Mouse (Mus musculus) gonadal fat pad, adult 2 months (tissue): ENCODE measurements around the gene Kcnip2. TPM values are rescaled to one million over a fixed set of nuclear protein-coding genes. Genes with fewer than 3 reads are reported as not detected.
"Not testable (repeated sequence)": the region's sequence is repeated elsewhere in the genome, so short reads cannot be mapped to it uniquely, and the experiment has no call there.

ENCODE experiments used
- DNase-seq: peaks from one replicate; pipeline ENCODE4 v3.0.0-alpha.2; 2012; ENCODE audit warnings: low read depth
- polyA plus RNA-seq: library from polyadenylated mRNA; depleted of rRNA; stranded (reverse); fragments of >200 nt; gene quantifications from 2 replicates; pipeline ENCODE4 v1.2.3, GENCODE M21; 2012

Kcnip2 gene
- polyA plus RNA-seq, 1 experiment = 2.0 TPM

DNA sequence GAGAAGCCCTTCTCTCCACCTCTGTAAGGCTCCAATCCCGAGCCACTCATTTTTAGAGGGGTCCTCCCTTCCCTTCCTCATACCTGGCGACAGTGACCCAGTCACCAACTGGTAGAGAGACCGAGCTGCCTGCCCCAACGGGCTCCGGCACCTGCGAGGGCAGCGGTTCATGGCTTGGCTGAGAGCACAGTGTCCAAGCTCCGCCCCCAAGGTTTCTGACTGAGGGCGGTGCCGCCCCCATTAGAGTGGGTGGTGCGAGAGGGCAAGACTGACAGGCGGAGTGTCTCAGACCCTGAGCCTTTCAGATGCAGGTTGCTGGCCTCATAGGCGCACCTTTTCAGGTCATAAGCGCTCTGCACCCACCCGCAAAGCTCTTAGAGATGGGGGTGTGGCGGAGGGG lies 3.7 kb downstream of the Kcnip2 start:
- DNase-seq = no peak

DNA sequence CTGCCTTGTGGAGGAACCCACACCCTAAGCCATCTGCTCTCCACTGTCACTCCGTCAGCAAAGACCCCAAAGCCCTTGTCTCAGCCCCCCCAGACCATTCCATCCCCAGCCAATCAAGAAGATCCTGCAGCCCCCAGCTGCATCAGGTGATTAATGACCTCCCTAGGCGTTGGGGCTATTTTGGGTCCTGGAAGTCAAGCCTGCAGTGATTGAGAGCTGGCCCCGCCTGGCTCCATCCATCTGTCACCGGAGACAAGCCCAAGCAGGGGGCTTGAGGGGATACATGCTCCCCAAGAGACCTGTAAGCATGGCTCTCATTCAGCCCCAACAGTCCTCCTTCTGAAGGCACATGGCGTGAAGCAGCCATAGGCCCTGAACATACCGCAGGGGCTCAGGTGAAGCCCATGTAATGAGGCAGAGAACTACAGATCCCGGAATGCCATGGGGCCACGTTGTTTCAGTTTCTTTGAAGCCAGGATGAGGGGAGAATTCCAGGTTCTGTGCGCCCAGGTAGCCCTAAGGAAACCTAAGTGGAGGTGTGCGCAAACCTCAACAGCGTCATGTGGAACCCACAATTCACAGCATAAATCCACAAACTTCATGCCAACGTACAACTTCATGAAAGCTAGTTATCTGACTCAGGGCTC lies 4.7 kb downstream of the Kcnip2 start:
- DNase-seq = no peak

DNA sequence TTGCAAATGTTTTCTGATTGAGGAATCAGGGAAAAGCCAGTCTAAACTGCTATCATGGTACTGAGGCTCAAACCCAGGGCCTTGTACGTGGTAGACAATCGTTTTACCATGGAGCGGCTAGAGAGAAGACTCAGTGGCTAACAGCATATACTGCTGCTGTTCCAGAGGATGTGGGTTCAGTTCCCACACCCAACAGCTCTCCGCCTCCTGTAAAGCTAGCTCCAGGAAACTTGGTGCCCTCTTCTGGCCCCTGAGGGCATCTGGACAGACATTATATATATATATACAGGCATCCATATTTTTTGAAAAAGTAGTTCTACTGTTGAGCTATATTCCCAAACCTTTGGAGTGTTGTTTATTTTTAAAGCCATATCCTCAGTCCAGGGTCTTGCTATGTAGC lies 8.1 kb downstream of the Kcnip2 start:
- DNase-seq = no peak

- not testable (repeated sequence) for DNase-seq
Observed at GRCm38 (mm10) chr19:45805817-45806216, 10.0 kb downstream of the Kcnip2 start.

DNA sequence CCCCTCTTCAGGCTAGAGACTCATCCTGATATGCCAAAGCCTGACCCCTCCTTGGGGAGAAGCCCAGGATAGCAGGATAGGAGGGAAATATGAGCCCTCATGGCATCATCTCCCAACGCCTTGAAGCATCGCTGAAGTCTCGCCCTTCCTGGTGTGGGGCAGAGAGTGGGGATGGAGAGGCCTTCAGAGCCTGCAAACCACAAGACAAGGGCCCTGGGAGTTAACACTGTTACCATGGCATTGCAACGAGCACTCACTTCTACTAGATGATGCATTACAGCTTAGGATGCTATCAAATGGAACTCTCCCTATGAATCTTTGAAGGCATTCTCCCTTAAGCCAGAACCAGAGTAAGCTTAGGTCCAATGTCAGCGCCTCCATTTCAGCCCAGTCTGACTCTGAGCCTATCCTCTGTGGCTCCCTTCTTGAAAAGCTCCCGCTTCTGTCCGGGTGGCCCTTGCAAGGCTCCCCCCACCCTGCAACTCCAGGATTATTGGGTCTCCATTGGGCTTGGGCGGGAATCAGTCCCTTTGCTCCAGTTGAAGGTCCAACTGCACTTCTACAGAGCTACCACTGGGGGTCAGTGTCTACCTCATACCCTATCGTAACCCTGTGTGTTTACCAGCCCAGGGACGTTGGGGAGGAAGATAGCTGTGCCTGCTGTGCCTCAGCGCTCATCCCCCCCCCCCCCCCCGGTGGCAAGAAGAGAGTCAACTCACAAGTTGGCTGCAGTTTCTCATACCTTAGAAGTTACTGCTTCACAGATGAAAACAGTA lies 11.1 kb downstream of the Kcnip2 start:
- DNase-seq = no peak

- DNase-seq = no peak
Observed at GRCm38 (mm10) chr19:45803408-45803807, 12.5 kb downstream of the Kcnip2 start.

DNA sequence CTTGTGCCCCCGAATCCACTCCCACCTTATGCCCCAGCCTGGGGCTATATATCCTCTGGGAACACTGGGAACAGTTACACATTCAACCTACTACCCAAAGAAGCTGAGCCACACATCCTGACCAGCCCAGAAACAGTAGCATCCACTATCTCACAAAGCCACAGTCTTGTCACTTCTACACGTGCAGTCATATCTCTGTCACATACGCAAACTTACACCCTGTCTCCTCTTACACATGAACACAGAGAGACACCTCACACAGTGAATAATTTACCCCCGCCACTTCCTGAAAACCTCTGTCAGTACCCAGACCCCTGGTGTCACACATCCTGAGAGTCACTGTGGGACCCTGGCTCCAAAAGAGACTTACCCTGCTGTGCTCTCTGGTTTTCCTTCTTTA lies 13.2 kb downstream of the Kcnip2 start:
- no peak for DNase-seq

- no peak for DNase-seq
Observed at GRCm38 (mm10) chr19:45796879-45797278, 19.0 kb downstream of the Kcnip2 start.

DNA sequence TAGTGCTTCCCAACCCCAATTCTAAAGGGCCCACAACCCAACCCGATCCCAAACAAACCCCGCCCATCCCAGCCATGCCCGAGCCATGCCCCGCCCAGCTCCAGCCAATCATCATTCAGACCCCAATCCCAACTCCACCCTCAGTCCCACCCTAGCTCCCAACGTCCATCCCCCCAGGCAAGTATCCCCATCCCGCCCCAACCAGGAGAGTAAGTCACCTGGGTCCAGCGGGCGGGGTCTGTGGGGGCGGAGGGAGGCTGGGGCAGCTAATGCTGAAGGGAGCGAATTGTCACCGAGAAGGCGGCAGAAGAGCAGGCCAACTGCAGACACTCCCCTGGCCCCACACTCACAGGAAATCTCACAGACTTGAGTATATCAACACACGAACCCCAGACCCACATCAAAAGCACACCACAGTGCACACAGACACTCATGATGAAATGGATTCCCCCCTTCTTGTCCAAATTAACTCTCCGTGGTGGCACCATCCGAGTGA lies 19.8 kb downstream of the Kcnip2 start:
- no peak for DNase-seq

DNA sequence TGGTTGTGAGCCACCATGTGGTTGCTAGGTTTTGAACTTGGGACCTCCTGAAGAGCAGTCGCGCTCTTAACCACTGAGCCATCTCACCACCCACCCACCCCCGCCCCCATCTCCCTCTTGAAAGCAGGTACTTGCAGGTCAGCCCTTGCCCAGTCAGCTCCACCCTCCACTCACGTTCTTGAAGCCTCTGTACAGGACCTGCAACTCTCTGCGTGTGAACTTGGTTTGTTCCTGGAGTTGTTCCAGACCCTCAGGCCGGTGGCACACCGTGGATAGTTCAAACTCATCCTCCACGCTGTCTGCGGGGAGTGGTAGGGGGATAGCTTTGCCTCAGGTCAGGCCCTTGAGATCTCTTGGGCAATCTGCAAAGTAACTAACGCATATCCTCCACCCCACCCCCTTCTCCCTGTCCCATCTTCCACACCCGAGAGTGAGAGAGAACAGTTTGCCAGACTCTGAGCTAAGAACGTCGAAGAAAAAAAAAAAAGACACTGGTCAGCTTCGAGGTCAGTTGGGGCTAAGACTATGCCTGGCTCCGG lies 20.4 kb downstream of the Kcnip2 start:
- DNase-seq = no peak

GRCm38 (mm10) chr19:45794718-45795117 lies 21.1 kb downstream of the Kcnip2 start:
- DNase-seq = no peak

DNA sequence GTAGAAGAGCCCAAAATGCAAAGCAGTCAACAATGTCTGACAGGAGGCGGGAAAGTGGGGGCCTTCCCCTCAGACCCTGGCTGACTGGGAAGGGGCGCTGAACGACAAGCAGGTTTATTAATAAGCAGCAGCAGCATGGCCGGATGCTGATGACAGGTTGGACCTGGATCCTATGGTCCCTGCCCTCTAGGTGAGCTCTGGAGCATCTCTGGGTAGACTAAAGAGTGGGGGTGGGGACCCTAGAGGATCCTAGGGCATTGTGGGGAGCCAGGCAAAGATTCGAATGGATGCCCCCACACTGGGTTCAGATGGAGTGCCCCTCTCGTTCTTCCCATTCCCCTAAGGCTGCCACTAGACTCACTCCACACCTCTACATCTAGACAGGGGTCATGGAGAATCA lies 23.5 kb downstream of the Kcnip2 start:
- DNase-seq = no peak

- DNase-seq = no peak
Observed at GRCm38 (mm10) chr19:45789888-45790874, 25.7 kb downstream of the Kcnip2 start.

GRCm38 (mm10) chr19:45789365-45789764 lies 26.5 kb downstream of the Kcnip2 start:
- no peak for DNase-seq

- DNase-seq = no peak
Observed at GRCm38 (mm10) chr19:45788337-45788736, 27.5 kb downstream of the Kcnip2 start.

DNA sequence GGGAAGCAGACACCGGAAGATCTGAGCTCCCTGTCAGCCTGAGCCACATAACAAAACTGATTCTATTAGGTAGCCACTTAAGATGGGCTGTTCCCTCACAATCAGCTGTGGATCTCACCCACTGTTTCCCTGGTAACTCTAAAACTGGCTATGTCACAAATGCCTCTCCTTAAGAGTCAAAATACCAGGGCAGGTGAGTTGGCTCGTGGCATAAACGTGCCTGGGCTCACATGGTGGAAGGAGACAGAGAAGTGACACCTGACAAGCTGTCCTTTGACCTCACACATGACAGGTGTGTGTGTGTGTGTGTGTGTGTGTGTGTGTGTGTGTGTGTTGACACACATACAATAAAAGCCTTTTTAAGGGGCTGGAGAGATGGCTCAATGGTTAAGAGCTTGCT lies 28.4 kb downstream of the Kcnip2 start:
- DNase-seq = no peak

GRCm38 (mm10) chr19:45785470-45785869 lies 30.4 kb downstream of the Kcnip2 start:
- DNase-seq = no peak

- no peak for DNase-seq
Observed at GRCm38 (mm10) chr19:45783933-45784576, 31.8 kb downstream of the Kcnip2 start.

- peak; percentile 80 for DNase-seq
Observed at GRCm38 (mm10) chr19:45783181-45783932, 32.5 kb downstream of the Kcnip2 start, which contains the start of gene Mgea5. Gene Mgea5, minus strand, starts transcription at chr19:45783837.

DNA sequence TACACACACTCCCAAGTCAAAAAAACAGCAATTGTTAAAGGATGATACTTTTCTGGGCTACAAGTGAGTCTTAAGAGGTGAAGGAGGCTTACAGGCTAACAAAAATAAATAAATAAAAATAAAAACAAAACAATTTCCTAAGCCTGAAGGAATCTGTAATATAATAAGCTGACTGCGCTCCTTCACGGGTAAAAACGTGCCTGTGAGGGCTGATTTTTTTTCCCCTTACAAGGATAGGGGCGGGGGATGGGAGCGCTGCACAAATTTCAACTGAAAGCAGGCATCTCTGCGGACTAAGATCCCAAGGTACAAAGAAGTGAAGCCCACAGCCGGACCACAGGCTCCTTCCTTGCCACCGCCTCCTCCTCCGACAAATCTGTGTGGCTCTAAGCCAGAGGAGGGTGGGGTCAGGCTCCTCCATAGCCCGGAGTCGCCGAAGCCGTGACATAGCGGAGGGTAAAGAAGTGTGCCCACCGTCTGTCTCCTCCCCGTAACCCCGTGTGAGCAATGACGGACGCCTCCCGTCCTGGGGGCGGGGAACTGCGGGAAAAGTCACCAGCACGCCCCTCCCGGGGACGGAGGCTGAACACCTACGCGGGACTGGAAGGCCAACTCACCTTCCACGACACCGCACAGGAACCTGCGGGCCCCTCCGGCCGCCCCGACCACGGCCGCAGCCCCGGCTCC lies 33.4 kb downstream of the Kcnip2 start:
- DNase-seq = no peak
